Mouse (Mus musculus) Patski (cell line): ENCODE data around the gene Acap3. TPM values are rescaled to one million over a fixed set of nuclear protein-coding genes. Genes with fewer than 3 reads are reported as not detected.

Source experiments
- ATAC-seq: fragments of 100-300 bp; one replicate; pipeline ENCODE4 v1.8.0; 2021
- CTCF ChIA-PET: fragments of 350-600 bp; sonication (Branson Sonifier 250); formaldehyde crosslinking; loops from one replicate; lab custom pipeline; 2022; ENCODE audit warnings: inconsistent platforms; lab: Charles Lee
- POLR2A ChIA-PET: fragments of 350-600 bp; sonication (Branson Sonifier 250); formaldehyde crosslinking; loops from one replicate; lab custom pipeline; 2022; ENCODE audit warnings: antibody characterized with exemption, inconsistent platforms; lab: Charles Lee
- DNase-seq: peaks from one replicate; pipeline ENCODE4 v3.0.0-alpha.2; 2011; ENCODE audit warnings: low read depth, low spot score
- H3K27me3 ChIP-seq: fragments of 371-371 bp; one replicate; pipeline ENCODE4 v1.5.1; 2021
- CTCF ChIP-seq: fragments of 100-300 bp; IDR thresholded peaks from one replicate; pipeline ENCODE4 v1.5.1; 2021
- in situ Hi-C: fragments of 300-500 bp; cut with MboI; formaldehyde crosslinking; loops from 3 replicates; pipeline ENCODE4 v1.11.1; 2018; ENCODE audit warnings: low pct_unique_long_range_greater_than_20kb, mixed read lengths
- polyA plus RNA-seq: library from polyadenylated mRNA; unstranded; gene quantifications from one replicate; pipeline ENCODE4 v1.2.3, GENCODE M21; 2021

The Acap3 gene
- polyA plus RNA-seq: 16.7 TPM

- CTCF ChIA-PET: no interaction called here
- in situ Hi-C loops: loop anchor here (5.0 kb wide), 1 partner anchor 59 kb away; the partner anchor contains the start of gene Aurkaip1
- ATAC-seq (peak; percentile 59), DNase-seq (no peak)
- H3K27me3 ChIP-seq: no peaks in the 10 kb centered on the region
- POLR2A ChIA-PET: no interaction called here
- TF ChIP-seq CTCF: no peak
These were observed at the start of gene Acap3, which contains the start of gene Pusl1 for GRCm38 (mm10) chr4:155891551-155892001. Gene Acap3 (plus strand): TSS chr4:155891822. Gene Pusl1 (minus strand): TSS chr4:155891781.

- no peak for TF ChIP-seq CTCF
- no peak for ATAC-seq
- no peaks in the 10 kb centered on the region for H3K27me3 ChIP-seq
- in situ Hi-C loops: no loop called here
- POLR2A ChIA-PET: interaction anchor here (0.5 kb wide), 1 partner anchor 41 kb away, joined by 3 read pairs; the partner anchor contains the start of gene Mrpl20
- DNase-seq: no peak
- CTCF ChIA-PET: no interaction called here
These were observed 48.4 kb upstream of the Acap3 start for GRCm38 (mm10) chr4:155843231-155843630.

GRCm38 (mm10) chr4:155846871-155847578 lies 44.6 kb upstream of the Acap3 start, which contains the start of gene Dvl1:
Gene Dvl1 (plus strand): TSS chr4:155847402.
- no peaks in the 10 kb centered on the region for H3K27me3 ChIP-seq
- ChIA-PET POLR2A (interaction anchor here (0.9 kb wide), 1 partner anchor 15 kb away, joined by 3 read pairs; no protein-coding TSS in a partner anchor), CTCF (interaction anchor here (1.0 to 1.3 kb wide), 2 partner anchors 13 to 15 kb away, joined by 3 to 6 read pairs; no protein-coding TSS in a partner anchor)
- DNase-seq (no peak), ATAC-seq (peak; percentile 78)
- in situ Hi-C loops: no loop called here
- TF ChIP-seq CTCF: no peak

GRCm38 (mm10) chr4:155847591-155848352 lies 43.9 kb upstream of the Acap3 start:
- DNase-seq (no peak), ATAC-seq (peak; percentile 15)
- no peaks in the 10 kb centered on the region for H3K27me3 ChIP-seq
- TF ChIP-seq CTCF: no peak
- in situ Hi-C loops: no loop called here
- CTCF ChIA-PET: interaction anchor here (0.8 to 3.9 kb wide), 3 partner anchors 10 to 14 kb away, joined by 3 to 22 read pairs (median 6); no protein-coding TSS in a partner anchor
- POLR2A ChIA-PET: interaction anchor here (0.9 to 1.0 kb wide), 2 partner anchors 12 to 14 kb away, joined by 3 read pairs; no protein-coding TSS in a partner anchor

- no peak for TF ChIP-seq CTCF
- in situ Hi-C loops: no loop called here
- no peak for ATAC-seq
- no peak for DNase-seq
- ChIA-PET CTCF (interaction anchor here (0.8 to 3.9 kb wide), 2 partner anchors 9 to 15 kb away, joined by 3 to 22 read pairs; no protein-coding TSS in a partner anchor), POLR2A (interaction anchor here (1.0 to 1.4 kb wide), 4 partner anchors 9 to 15 kb away, joined by 3 to 6 read pairs (median 4); partner anchors contain the start of gene Mxra8)
- no peaks in the 10 kb centered on the region for H3K27me3 ChIP-seq
These were observed 43.1 kb upstream of the Acap3 start for GRCm38 (mm10) chr4:155848434-155849095.

GRCm38 (mm10) chr4:155849391-155849790 lies 42.2 kb upstream of the Acap3 start:
- DNase-seq: no peak
- in situ Hi-C loops: no loop called here
- CTCF ChIA-PET: interaction anchor here (3.9 kb wide), 1 partner anchor 15 kb away, joined by 22 read pairs; no protein-coding TSS in a partner anchor

GRCm38 (mm10) chr4:155849792-155850451 lies 41.7 kb upstream of the Acap3 start:
- no peak for TF ChIP-seq CTCF
- in situ Hi-C loops: no loop called here

More at GRCm38 (mm10) chr4:155849391-155849790, 42.2 kb upstream of the Acap3 start:
- POLR2A ChIA-PET: interaction anchor here (0.6 to 1.4 kb wide), 4 partner anchors 8 to 46 kb away, joined by 3 to 6 read pairs (median 4); partner anchors contain the start of gene Mxra8
- ATAC-seq: no peak
- no peaks in the 10 kb centered on the region for H3K27me3 ChIP-seq
- TF ChIP-seq CTCF: no peak

GRCm38 (mm10) chr4:155851368-155851767 lies 40.3 kb upstream of the Acap3 start:
- H3K27me3 ChIP-seq: no peaks in the 10 kb centered on the region
- no peak for DNase-seq
- CTCF ChIA-PET: interaction anchor here (1.0 to 3.9 kb wide), 3 partner anchors 12 to 20 kb away, joined by 3 to 22 read pairs (median 5); partner anchors contain the start of gene Tas1r3
- ATAC-seq: no peak
- TF ChIP-seq CTCF: no peak
- in situ Hi-C loops: no loop called here
- POLR2A ChIA-PET: interaction anchor here (0.6 kb wide), 1 partner anchor 90 kb away, joined by 3 read pairs; the partner anchor contains the start of gene Atad3a

More at GRCm38 (mm10) chr4:155849792-155850451, 41.7 kb upstream of the Acap3 start:
- DNase-seq (no peak), ATAC-seq (no peak)
- no peaks in the 10 kb centered on the region for H3K27me3 ChIP-seq
- POLR2A ChIA-PET: interaction anchor here (0.6 to 1.4 kb wide), 2 partner anchors 16 to 46 kb away, joined by 3 to 6 read pairs; no protein-coding TSS in a partner anchor
- CTCF ChIA-PET: interaction anchor here (3.9 kb wide), 1 partner anchor 16 kb away, joined by 22 read pairs; no protein-coding TSS in a partner anchor
